Mouse (Mus musculus) thymus, postnatal 4 days (tissue): Measurements from ENCODE around the gene Iqgap3.

Source experiments
- DNase-seq: peaks from one replicate; pipeline ENCODE4 v3.0.0; 2021

Gene Iqgap3

GRCm38 (mm10) chr3:88097666-88098065 is 15.9 kb downstream of the Iqgap3 start:
- DNase-seq: no peak

- no peak for DNase-seq
Measured at GRCm38 (mm10) chr3:88100251-88100650, 18.5 kb downstream of the Iqgap3 start.

GRCm38 (mm10) chr3:88101736-88102135 is 20.0 kb downstream of the Iqgap3 start:
- no peak for DNase-seq

- DNase-seq: no peak
Measured at GRCm38 (mm10) chr3:88102196-88102595, 20.4 kb downstream of the Iqgap3 start.

DNA sequence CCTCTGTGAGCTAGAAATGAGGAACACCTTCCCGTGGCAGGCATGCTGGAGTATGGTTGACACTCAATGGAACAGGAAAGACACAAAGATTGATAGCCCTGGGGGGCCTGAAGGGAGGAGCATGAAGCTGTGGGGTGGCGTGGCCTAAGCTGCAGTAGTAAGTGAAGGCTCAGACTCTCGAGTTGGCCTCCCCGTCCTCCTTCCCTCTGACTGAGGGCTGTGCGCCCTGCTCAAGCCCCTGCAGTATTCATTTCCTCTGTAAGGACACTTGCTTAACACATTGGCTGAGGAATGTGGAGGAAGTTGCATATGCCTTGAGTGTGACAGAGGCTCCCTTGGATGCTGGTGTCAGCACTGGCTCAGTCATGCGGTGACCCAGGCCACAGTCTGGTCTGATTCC is 20.8 kb downstream of the Iqgap3 start:
- DNase-seq: no peak

DNA sequence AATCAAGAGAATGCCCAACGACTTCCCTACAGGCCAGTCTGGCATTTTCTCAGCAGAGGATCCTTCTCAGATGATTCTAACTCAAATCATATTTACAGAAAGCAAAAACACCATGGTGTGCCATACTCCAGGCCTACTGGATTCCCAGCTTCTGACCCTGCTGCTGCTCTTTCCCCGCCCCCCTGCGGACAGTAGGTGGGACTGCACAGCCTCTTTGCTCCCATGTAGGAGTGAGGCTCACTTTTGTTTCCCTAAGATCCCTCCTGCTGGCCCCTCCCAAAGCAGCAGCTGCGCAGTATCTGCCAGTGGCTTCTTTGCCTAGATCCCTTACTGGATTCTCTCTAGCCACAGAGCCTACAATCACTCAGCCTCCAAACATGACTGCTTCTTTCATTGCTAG is 24.4 kb downstream of the Iqgap3 start:
- DNase-seq: no peak

DNA sequence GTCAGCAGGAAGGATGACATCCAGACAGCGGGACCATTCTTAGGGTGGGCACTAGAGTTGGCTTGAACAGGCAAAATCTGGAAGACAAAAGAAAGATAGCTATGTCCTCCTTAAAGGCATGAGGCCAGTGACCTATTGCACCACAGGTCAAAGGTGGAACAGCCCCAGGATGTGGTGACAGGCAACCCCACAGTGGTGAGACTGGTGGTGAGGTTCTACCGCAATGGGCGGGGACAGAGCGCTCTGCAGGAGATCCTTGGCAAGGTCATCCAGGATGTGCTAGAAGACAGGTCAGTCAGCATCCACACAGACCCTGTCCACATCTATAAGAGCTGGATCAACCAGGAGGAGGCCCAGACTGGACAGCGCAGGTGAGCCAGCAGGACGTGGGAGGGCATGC is 27.4 kb downstream of the Iqgap3 start:
- DNase-seq: no peak

GRCm38 (mm10) chr3:88114396-88114795 is 32.6 kb downstream of the Iqgap3 start:
- no peak for DNase-seq

GRCm38 (mm10) chr3:88120117-88120651 is 38.4 kb downstream of the Iqgap3 start:
- DNase-seq: no peak

DNA sequence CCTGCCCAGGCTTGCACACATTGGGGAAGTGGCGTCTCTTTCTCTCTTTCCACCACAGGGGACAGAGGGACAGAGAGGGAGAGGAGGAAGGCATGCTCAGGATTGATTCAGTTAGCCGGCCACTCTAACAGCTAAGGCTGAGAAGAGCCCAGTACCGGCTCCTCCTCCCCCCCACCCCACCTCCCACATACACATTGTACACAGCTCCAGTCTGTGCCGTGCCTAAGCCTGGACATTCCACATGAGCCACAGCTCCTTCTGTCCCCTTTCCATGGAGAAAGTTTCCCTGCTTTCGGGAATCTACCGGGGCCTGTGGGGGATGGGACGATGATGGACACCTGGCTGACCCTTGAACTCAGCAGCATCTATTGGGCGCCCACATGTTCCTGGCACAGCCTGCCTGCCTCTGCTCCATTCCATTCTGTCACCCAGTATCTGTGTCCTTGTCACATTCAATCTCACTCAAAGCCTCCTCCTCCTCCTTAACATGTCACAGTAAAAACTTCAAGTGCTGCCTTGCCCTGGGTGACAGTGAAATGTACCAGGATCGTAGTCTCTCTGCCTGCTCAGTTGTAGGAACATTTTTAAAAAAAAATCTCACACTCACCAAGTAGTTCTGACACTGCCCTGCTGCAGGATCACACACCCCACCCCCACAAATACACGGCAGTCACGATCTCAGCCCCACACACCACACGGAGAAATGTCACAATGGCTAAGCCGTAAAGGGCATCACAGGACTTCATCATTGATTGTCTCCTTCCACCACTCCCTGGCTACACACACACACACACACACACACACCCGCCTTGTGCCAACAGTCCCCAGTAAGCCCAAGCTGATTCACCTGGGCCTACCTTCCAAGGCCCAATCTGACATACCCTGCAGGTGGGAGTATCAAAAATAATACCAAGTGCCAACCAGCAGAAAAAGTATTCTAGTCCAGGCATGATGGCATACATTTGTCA is 39.7 kb downstream of the Iqgap3 start:
- no peak for DNase-seq

DNA sequence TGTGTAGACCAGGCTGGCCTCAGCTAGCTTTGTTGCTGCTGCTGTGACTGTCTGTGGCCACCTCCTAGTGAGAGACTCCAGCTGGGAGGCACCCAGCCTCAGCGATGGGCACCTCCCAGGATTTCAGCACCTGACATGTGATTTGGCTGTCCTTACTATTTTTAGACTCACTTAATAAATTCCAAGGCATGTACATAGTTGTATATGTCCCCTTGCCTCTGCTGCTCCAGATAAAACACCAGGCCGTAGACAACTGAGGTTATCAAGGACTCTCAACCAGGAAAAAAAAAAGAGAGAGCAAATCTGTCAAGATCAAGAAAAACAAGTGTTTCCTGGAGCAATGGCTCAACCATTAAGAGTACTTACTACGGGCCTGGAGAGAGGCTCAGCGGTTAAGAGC is 43.4 kb downstream of the Iqgap3 start:
- DNase-seq: no peak

DNA sequence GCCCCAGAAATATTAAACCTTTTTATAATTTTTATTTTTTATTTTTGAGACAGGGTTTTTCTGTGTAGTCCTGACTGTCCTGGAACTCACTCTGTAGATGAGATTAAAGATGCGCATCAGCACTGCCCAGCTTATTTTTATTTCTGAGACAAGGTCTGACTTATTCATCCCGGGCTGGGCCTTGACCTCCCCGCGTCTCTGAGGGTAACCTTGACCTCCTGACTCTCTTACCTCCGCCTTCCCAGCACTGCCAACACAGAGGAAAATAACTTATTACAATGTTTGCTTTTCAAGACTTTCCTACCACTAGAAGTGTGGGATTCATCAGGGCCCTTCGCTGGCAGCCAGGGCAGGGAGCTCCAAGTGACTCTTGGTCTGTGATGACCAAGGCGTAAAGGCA is 44.4 kb downstream of the Iqgap3 start:
- DNase-seq: no peak

DNA sequence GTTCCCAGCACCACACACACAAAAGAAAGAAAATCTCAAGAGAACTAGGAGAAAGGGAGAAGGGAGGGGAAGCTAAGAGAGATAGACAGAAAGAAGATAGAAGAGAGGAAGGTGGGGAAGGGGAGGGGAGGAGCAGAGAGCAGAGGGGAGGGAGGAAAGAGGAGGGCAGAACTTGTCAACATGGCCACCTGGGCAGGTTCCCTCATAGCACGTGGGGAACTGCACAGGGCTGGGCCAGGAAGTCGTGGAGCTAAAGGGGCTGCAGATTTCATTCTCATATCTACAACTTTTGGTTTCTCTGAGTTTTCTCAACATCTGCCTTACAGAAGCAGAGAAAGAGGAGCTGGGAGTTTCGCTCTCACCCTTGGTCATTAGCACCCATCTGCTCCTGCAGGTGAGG is 45.9 kb downstream of the Iqgap3 start:
- DNase-seq: peak; percentile 42

- DNase-seq: no peak
Measured at GRCm38 (mm10) chr3:88128056-88128455, 46.3 kb downstream of the Iqgap3 start.

DNA sequence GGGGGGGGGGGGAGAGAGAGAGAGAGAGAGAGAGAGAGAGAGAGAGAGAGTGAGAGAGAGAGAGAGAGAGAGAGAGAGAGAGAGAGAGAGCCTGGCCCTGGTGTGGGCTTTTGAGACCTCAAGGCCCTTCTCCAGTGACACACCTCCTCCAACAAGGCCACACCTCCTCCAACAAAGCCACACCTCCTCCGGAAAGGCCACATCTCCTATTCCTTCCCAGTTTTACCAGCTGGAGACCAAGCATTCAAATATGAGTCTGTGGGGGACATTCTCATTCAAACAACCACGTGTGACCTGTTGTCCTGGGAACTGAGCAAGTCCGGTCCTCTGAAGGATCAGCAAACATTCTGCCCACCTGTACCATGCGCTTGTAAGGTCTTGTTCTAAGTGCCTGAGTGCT is 47.2 kb downstream of the Iqgap3 start:
- no peak for DNase-seq

DNA sequence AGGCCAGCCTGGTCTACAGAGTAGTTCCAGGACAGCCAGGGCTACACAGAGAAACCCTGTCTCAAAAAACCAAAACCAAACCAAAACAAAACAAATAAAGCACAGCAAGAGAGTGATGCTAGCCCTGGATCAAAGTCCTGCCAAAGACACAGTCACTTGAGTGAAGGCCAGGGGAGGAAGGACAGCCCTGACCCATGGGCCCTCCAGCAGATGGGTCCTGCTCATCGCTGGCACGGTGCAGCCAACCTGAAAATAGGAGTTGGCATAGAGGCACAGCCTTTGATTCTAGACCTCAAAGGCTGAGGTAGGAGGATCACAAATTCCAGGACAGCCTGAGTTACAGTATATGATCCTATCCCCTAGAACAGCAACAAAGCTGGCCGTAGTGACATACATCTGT is 49.3 kb downstream of the Iqgap3 start:
- DNase-seq: no peak

GRCm38 (mm10) chr3:88132492-88132891 is 50.7 kb downstream of the Iqgap3 start:
- no peak for DNase-seq

- DNase-seq: peak; percentile 43
Measured at GRCm38 (mm10) chr3:88133187-88133771, 51.5 kb downstream of the Iqgap3 start.

DNA sequence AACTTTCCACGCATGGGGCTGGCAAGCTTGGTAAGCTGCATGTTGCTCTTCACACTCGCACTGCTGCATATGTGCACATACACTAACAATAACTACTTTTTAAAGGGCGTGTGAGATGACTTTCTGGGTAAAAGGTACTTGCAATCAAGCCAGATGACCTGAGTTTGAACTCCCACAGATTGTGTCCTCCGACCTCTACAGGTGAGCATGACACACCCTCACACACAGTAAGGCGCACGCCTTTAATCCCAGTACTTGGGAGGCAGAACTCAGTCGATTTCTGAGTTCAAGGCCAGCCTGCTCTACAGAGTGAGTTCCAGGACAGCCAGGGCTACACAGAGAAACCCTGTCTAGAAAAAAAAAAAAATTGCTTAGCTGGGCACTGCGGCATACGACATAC is 54.6 kb downstream of the Iqgap3 start:
- DNase-seq: no peak

- DNase-seq: peak; percentile 36
Measured at GRCm38 (mm10) chr3:88136945-88137494, 55.2 kb downstream of the Iqgap3 start.

GRCm38 (mm10) chr3:88137821-88138220 is 56.0 kb downstream of the Iqgap3 start:
- DNase-seq: no peak

DNA sequence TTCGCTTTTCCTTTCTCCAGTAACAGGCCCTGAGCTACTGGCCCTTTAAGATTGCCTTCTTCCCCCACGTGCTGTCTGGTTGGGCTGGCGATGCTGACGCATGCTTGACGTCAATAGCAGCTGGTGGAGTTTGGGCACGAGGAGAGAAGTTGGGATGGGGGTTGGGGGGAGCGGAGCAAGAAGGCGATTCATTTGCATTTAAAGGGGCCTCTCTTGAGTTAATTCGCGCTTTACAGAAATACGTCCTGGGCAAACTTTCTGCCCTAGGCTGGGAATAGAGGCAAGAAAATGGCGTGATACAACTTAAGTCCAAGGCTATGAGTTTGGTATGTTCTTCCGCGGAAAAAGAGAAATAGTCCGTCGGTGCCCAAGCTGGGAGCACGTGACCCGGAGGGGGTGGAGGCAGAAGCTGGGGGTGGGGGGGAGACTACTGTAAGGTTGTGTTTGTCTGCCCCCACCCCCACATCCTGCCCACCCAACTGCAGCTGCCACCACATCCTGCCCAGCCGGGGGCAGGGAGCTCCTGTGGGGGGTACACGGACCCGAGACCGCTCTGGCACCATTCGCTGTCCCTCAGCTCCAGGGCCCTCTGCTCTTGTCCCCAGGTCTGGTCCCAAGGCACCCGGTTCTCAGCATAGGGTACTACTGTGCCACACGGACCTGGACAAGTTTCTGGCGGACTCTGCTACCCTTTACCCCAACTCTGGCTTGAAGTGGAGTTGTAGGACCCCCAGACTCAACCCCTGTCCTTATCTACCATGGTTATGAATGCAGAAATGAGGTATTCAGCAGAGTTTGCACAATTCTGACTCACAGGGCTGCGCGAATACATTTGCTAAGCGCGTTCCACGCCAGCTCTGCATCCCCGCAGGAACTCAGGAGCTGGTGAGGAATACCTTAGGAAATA is 56.8 kb downstream of the Iqgap3 start:
- peak; percentile 90 for DNase-seq
